Mouse (Mus musculus) gastrocnemius, adult 18-20 months (tissue): ENCODE results near the gene Pip5k1c. TPM values are rescaled to one million over a fixed set of nuclear protein-coding genes. Genes with fewer than 3 reads are reported as not detected.

Experiments
- DNase-seq: peaks from one replicate; pipeline ENCODE4 v3.0.0; 2021; ENCODE audit warnings: low spot score
- total RNA-seq, 2 experiments: library from RNA; stranded (reverse); gene quantifications; 2 replicates each; pipeline ENCODE4 v1.2.3; 2021

The Pip5k1c gene
- total RNA-seq, 2 experiments from 2014 or later = 19.7 to 20.4 TPM

DNA sequence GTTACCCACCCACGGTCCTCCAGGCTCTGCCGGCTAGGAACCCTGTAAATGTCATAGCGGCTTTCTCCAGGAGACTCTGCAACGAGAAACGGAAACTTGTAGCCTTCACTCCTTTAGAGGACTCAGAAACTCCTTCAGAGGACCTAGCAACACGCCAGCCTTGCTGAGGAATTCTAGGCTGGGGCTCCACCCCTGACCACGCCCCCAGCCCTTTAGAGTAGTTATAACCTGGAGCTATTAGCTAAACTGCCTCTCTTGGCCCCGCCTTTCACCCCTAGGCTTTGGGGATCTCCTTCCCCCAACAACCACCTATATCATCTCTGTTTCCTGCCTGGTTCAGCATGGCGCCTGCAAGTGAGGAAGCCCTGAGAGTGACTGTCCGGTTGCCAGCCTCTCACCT, 13.3 kb upstream of the Pip5k1c start:
- no peak for DNase-seq

DNA sequence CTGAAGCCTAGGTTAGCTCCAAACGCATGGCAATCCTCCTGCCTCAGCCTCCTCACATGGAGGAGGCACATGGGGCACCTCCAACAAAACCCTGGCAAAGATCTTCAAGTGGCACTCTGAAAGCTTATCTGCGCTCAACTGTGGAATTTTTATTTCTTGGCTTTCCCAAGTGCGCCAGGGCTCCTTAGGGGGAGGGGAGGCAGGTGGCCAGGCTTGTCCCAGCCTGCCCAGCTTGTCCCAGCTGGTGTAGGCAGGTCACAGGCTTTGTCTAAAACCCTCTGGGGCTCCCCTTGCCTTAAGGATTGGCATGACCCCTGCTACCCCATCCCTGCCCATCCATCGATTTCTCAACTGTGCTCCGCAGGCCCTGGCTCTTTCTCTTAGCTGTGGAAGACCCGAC, 8.6 kb upstream of the Pip5k1c start:
- no peak for DNase-seq

DNA sequence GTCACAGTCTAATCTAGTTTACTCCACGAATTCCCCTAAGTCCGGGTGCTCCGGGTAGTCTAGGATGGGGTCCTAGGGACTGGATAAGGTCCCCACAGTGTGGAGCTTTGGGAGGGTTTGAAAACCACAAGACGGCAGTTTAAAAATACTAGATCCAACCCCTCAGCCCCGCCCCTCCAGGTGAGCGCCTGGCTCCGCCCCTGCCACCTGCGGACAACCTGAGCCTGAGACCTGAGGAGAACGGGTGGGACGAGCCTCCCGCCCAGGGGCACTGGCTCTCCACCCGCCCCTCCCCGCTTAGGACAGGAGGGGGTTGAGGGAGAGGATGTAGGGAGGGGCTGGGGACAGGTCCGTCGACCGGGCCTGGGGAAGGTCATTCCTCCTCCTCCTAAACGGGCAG, 8.0 kb upstream of the Pip5k1c start:
- no peak for DNase-seq

DNA sequence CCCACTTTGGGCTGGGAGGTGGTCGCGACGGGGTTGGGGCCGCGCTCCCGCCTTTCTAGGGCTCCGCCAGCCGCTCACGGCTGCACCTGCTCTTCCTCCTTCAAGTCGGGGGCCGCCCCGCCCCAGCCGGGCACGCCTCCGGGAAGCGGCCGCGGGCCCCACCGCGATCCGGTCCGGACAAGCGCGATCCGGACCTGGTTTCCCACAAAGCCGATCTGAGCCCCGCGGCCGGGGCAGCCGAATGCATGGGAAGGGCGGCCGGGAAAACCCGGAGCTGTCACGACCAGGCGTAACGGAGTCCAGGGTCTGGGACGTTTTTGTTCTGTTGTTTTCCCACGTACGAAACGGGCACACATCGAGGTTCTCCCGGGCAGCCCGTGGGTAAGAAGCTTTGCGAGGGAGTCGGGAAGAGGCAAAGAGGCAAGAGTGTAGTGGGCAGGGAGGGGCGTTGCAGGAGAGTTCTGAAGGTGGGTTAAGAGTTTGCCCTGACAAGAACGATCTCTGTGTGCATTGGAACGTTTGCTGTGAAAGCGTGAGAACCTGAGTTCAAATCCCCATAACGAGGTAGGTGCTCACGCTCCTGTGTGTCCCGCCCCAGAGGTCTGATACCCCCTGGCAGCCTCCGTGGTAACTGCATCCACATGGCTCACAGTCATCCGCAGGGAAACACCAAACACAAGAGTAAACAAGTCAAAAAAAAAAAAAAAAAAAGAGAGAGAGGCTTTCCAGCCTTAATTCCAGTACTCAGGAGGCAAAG, 6.9 kb upstream of the Pip5k1c start:
- DNase-seq = peak; percentile 87

DNA sequence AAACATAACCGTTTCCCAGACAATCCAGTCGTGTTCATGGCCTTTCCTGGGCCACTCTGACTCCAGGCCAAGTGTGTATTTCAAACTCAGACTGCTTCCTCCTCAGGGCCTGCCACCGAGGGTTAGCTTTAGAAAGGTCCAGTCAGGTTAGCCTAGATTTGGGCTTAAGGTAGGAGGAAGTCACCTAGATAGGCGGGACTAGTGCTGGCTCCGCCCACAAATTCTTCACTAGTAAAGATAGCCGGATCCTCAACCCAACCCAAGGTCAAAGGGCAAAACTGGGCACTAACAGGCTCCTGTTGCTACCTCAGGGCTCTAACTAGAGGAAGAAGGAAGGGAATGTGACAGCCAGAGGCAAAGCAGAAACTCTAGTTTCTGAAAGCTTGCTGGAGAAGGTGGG, 6.2 kb upstream of the Pip5k1c start:
- DNase-seq = no peak

DNA sequence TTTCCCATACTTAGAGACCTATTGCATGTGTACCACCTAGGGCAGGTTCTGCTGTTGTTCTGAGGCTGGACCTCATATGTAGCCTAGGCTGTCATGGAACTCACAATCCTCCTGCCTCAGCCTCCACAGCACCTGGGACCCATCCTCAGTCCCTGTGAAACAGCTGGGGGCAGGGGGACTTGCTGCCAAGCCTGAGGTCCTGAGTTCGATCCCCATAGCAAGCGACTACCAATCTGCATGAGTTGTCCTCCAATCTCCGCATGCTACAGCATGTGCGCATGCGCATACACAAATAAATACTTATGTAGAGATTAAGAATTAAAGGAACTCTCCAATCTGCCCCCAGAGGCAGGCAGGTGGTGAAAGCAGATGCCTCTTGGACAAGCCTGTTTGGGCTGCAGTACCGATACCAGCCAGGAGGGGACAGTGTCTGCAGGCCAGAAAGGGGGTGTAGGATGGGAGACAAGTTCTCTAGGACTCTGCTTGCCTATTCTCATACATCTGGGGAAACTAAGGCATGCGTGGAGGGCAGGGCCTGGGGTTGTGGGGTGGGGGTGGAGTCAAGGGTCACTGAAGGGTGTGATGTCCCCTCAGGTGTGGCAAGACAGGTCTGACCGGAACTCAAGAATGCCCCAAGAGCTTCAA, 5.1 kb upstream of the Pip5k1c start:
- peak; percentile 41 for DNase-seq

DNA sequence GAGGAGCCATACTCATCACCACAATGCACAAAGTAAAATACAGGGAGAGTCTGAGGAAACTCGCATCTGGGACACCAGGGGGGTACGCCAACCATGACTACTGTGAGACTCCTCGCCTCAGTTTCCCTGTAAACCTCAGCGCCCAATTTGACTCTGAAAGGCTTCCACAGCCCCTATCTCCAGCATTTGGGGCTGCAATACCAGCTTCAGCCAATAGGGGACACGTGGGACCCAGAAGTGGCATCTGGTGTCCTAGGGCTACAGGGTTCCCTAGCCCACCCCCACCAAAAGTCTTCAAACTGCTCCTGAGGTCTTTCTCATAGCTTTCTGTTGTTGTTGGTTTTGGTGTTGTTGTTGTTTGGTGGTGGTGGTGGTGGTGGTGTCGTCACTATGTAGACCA, 4.2 kb upstream of the Pip5k1c start:
- DNase-seq = no peak

DNA sequence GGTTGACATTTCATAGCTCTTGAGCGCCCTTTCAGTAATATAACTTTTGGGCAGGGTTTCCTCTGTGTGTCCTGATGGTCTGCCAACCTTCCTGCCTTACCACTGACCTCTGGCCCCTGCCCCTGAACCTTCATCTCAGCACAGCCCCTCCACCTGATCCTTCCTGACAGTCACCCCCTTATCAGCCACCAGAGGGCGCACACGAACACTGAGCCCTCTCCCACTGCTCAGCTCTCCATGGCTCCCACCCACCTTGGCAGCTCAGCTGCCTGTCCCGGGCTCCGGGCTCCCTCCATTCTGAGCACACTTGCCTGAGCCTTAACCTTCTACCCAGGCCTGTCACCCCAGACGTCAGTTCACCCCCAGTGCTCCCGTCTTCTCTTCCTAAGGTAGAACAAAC, 3.5 kb upstream of the Pip5k1c start:
- peak; percentile 69 for DNase-seq

DNA sequence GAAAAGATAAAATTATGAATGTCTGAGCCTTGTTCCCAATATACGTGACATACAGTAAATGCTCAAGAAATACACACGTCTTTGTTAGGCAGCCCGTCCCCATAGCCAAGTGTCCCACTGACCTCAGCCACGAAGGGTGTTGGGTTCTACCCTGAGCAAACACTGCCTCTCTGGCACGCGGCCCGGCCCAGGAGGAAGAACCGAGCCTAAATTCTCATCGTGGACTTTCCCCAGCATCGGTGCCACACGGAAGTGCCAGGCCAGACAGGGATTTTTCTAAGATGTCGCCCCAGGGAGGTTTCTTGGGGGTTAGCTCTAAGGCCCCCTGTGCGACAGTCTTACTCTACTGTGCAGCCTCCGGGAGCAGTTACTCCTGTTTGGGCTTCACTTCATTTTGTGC, 3.0 kb upstream of the Pip5k1c start:
- DNase-seq = no peak

DNA sequence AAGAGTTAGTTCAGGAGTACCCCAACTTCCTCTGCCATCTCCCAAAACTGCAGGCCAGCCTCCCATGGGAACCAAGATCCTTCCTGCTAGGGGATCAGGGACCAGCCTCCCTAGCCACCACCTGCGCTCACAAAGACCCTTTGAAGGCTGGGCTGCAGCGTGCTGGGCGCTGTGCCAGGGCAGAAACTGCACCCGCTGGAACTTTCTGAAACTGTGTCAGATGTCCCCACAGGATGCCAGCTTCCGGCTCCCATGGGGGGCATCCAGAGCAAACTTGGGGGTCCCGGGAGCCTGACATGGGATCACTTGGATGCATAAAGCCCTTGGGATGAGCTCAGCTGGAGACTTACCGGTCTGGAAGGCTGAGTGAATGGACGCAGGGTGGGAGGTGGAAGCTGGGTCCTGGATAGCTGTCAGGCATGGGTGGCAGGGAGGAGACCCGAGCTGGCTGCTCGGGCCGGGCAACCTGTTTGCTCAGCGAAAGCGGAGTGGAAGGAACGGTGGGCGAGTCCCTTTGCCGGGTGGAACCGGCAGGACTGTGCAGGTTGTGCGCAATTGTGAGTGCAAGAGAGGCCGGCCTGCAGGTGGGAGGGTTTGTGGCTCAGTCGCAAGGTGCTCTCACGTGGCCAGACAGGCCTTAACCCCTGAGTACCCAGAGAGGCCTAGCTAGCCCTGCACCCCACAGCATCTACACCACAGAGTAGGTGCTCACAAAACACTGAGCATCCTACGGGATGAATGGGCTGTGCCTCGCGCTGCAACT, 1.9 kb upstream of the Pip5k1c start:
- DNase-seq = no peak

DNA sequence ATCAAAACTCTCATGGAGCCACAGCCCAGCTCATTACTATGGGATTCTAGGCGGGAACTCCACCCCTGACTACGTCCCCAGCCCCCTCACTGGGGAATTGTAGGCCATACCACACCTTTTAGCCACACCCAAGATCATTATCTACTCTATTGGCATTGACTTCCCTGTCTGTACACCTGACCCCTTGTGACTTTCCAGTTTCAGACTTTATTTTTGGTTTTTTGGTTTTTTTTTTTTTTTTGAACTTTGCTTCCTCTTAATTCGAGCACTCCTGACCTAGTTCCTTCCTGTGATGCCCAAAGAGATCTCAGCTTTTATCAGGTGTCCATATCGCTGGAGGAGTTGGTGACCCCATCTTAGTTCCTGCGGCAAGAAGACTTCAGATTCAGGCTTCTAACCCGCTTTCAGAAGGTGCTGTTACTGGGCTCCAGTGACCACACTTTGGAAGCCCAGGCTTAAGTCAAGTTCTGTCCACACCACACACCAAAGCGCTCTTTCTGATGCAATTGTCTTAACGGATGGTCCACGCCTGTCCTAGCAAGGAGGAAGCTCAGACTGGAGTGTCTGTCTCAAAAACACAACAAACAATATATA, 1.2 kb upstream of the Pip5k1c start, which contains the start of gene Tjp3:
TSS of gene Tjp3 (minus strand) at position 71 of the 594 bp plus-strand sequence.
- DNase-seq = no peak

DNA sequence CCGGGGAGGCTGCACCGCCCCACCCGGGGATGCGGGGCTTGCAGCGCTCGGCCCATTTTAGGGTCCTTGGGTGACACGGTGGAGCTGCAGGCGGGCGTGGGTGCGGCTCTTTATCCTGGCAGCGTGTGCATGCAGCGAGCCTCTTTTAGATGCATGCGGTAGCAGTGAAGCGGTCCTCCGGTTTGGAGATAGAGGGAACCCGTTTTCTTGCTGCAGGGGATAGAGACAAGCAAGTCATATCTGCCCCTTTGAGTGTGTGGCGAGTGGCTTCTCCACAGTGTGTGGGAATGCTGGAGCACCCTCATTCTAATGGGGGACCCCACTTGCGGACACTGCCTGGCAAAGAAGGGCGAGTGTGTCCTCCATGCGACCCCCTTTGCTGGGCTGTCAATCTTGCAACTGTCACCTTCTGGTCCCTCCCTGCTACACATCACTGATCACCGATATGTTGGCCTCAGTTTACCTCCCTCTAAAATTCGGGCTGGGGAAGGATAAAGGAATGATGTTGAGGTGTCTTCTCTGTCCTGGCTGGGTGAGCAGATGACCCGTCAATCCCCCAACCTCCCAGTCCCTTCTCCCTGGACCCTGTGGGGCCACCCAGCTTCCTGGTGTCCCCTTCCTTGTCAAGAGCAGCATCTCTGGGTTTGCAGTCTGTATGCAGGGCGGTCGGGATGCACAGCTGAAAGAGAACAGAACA, 719 bp downstream of the Pip5k1c start:
- DNase-seq = no peak

DNA sequence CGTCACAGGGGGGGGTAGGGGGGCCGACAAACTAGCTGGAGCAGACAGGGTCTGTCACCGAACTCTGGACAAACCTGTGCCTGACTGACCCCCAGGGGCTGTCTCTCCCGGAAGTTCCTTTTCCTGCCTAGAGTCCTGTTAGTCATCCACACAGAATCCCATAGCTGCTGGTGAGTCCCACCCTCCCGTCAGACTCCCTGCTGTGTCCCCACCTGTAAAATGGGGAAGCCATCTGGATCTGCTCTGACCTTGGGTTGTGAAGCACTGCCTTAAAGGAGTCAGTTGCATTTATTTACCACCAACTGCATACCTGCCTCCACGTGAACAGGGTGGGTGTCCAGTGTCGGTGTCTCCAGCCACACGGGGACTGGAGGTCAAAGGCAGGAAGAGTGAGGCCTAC, 1.7 kb downstream of the Pip5k1c start:
- DNase-seq = no peak

DNA sequence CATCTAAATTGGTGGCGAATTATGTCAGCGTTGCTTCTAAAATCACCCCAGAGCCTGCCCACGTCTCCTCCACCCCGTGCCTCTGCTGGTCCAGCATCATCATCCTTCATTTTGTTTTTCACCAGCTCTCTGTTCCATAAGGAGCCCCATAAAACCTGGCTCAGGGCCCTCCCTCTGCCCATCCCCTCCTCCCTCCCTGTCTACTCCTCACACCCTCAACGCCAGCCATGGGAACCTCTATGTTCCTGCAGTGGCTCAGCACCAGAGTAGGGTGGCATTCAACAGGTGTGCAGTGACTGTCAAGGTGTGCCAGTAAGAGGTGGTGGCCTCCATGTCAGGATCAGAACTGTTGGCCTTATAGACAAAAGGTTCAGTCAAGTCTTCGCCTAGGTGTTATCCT, 2.4 kb downstream of the Pip5k1c start:
- no peak for DNase-seq

DNA sequence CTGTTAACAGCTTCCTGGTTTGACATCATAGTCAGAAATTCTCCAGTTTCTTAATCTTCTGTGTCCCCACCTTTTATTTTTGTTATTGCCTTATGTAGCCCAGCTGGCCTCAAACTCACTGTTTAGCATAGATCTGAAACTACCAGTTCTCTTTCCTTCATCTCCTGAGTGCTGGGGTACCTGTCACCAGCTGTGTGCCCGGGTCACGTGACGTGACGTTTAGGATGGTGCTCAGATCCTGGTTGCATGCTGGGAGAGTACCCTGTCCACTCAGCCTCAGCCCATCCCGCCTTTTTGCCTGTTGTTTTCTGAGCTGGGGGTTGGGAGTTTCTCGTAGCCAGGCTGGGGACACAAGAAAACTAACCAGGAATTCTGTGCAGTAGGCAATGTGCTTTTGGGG, 4.5 kb downstream of the Pip5k1c start:
- no peak for DNase-seq

DNA sequence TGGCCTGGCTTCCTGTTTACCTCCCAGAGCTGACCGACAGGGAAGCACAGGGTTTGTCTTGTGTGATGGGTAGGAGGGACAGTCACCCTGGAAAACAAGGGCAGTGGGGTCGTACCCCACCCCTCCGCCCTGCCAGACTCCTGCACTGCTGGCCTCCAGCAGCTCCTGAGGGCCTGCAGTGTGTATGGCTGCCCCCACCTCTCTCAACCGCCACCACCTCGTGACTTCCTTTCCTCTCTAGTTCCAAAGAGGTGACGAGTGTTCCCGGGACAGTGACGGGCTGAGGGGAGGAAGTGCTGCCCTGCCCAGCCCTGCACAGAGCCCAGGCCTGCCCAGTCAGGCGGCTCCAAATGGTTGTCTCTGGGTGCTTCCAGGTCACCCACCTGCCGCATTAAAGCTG, 5.1 kb downstream of the Pip5k1c start:
- DNase-seq = peak; percentile 51

DNA sequence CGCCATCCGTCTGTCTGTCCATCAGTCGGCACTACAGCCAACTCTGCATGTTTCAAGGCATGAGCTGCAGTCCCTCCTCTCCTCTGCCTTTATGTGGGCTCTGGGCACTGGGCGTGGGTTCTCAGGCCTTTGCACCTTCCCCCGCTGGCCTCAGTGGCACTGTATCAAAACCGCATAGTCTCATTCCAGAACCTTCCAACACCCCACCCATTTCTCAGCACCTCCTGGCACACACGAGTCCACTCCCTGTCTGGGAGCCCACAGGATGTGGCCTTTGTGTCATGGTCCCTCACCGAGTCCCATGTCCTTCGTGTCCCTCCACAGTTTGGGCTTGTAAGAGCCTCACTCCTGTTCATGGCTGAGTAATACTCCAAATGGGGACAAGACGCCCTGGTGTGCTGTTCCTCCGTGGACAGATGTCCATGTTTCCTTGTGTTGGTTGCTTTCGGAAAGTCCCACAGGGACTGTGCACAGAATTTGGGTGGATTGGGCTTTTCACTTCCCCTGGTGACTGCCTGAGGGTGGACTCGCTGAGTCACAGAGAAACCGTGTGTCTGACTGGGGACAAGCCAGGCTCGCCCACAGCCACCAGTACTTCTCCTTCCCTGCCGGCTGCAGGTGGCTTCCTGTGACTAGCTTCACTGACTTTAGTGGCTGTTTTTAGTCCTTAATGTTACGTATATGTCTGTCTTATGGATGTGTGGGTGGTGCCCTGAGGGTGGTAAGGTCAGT, 5.8 kb downstream of the Pip5k1c start:
- no peak for DNase-seq

DNA sequence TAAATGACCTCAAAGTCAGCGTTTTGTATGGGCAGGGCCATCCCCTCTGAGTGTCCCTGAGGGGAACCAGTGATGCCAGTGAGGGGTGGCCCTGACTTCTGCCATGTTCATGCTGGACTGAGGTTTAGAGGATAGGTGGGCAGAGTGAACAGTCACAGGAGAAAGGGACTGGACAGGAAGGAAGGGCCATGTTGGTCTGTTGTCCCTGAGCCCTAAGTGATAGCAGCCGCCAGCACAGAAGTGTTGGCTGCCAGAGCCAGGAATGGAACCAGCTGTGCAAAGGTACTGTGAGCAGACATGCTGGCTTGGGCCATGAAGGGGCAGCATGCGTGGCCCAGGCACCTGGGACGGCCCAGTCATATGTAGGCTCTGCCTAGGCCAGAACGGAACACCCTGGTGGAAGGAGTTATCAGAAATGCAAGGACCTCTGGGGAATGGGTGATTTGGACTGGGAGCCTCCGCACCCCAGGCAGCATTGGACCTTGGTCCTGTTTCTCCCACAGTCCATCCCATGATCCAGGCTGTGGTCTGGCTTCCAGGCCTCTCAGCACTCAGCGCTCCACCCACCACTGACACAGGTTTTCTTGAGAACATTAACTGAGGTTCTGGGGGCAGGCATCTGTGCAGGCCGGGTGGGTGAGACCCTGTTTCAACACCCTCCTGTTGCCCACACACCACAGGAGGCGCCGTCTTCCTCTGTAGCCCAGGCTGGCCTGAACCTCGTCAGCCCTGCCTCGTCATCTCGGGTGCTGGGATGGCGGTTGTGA, 7.0 kb downstream of the Pip5k1c start:
- no peak for DNase-seq

DNA sequence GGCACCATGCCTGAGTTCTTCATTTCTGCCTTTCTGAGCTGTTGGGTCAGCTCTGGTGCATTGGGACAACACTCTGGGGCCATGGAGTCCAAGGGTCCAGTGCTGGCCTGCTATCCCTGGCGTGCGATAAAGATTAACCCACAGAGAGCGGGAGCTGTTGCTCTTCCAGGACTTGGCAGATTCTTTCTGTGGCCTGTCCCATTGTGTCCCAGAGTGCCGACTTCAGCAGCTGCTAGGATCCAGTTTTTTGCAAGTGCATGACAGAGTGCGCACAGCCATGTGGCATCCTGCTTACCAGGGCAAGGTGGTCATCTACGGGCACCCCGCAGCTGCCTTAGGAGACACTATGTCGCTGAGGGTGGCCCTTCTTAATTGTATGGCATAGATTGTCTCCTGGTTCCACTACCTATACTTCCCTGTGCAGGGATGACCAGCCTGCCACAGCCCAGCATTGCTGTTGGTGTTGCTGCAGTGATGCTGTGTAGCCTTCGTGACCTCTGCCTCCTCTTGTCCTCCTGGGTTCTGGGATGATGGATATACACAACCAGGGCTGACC, 7.7 kb downstream of the Pip5k1c start:
- no peak for DNase-seq

DNA sequence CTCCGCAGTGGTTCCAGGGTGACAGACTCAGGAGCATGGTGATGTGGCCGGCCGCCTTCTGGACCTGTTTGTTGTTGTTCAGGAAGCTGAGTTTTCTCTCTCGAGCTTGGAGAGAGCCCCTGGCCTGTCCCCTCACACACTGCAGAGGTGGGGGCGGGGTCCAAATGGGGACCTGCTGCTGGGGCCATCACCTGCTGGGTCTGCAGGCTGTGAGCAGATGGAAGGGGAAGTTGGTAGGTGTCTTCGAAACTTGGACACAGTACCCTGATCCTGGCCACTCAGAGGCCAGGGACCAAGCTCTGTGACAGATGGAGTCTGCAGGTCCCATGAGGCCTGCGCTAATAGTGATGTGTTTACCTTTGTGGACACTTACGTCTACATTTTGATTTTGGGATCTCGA, 8.6 kb downstream of the Pip5k1c start:
- DNase-seq = no peak
